Mouse (Mus musculus) testis, adult 2 months (tissue): ENCODE data around the gene Mtmr4. TPM values are rescaled to one million over a fixed set of nuclear protein-coding genes. Genes with fewer than 3 reads are reported as not detected.
A peak's percentile ranks its signal among the peaks of the same experiment; 100 is the strongest.

ENCODE experiments used
- H3K27ac ChIP-seq: fragments of 200-500 bp; 2 replicates; pipeline ENCODE4 v1.5.1; 2012; ENCODE audit warnings: low read depth, low read length; ENCODE audit not compliant: control insufficient read depth, insufficient read depth
- H3K27me3 ChIP-seq: fragments of 200-500 bp; 2 replicates; pipeline ENCODE4 v1.6.1; 2012; ENCODE audit warnings: mild to moderate bottlenecking, low read length, moderate library complexity; ENCODE audit not compliant: control insufficient read depth, insufficient read depth
- H3K36me3 ChIP-seq: fragments of 200-500 bp; 2 replicates; pipeline ENCODE4 v1.6.1; 2012; ENCODE audit warnings: mild to moderate bottlenecking, low read length; ENCODE audit not compliant: control insufficient read depth, insufficient read depth
- H3K4me1 ChIP-seq: fragments of 200-500 bp; 2 replicates; pipeline ENCODE4 v1.6.1; 2012; ENCODE audit warnings: low read length; ENCODE audit not compliant: control insufficient read depth, insufficient read depth
- H3K4me3 ChIP-seq: fragments of 200-500 bp; 2 replicates; pipeline ENCODE4 v1.5.1; 2012; ENCODE audit warnings: low read depth, mild to moderate bottlenecking, low read length, moderate library complexity, mixed read lengths; ENCODE audit not compliant: control insufficient read depth
- CTCF ChIP-seq: fragments of 200-500 bp; IDR thresholded peaks from 2 replicates; pipeline ENCODE4 v1.5.1; 2012; ENCODE audit warnings: low read depth, mild to moderate bottlenecking, inconsistent platforms, low read length, moderate library complexity; ENCODE audit not compliant: control insufficient read depth, insufficient read depth, insufficient replicate concordance
- POLR2A ChIP-seq: fragments of 200-500 bp; IDR thresholded peaks from 2 replicates; pipeline ENCODE4 v1.6.1; 2012; ENCODE audit warnings: low read depth, mild to moderate bottlenecking, inconsistent platforms, low read length, moderate library complexity; ENCODE audit not compliant: control insufficient read depth
- polyA plus RNA-seq: library from polyadenylated mRNA; depleted of rRNA; stranded (reverse); fragments of >200 nt; gene quantifications from 2 replicates; pipeline ENCODE4 v1.2.3, GENCODE M21; 2012

Gene Mtmr4
- polyA plus RNA-seq, 1 experiment = 33.6 TPM

- TF ChIP-seq POLR2A = no peak
- TF ChIP-seq CTCF = no peak
- peaks cover 20% of the 10 kb centered on the region for H3K4me1 ChIP-seq
Measured at GRCm38 (mm10) chr11:87592713-87593598, 994 bp downstream of the Mtmr4 start.

GRCm38 (mm10) chr11:87595327-87595841 is 3.4 kb downstream of the Mtmr4 start:
- H3K27me3 ChIP-seq = no peaks in the 10 kb centered on the region
- no peaks in the 10 kb centered on the region; the same call in none of the 2 replicates for H3K36me3 ChIP-seq
- no peak for TF ChIP-seq POLR2A
- no peak for TF ChIP-seq CTCF
- peaks cover 20% of the 10 kb centered on the region for H3K4me1 ChIP-seq
- H3K4me3 ChIP-seq = peak overlapping the region; percentile 48
- H3K27ac ChIP-seq = no peak overlapping the region

More at GRCm38 (mm10) chr11:87592713-87593598, 994 bp downstream of the Mtmr4 start:
- Histone ChIP-seq H3K27me3 (no peaks in the 10 kb centered on the region), H3K36me3 (no peaks in the 10 kb centered on the region; the same call in none of the 2 replicates), H3K27ac (peak overlapping the region; percentile 88), H3K4me3 (peak overlapping the region; percentile 94)

- Histone ChIP-seq H3K27ac (no peak overlapping the region), H3K4me3 (peak overlapping the region; percentile 48), H3K27me3 (no peaks in the 10 kb centered on the region), H3K36me3 (peaks cover 1% of the 10 kb centered on the region), H3K4me1 (peaks cover 20% of the 10 kb centered on the region)
- no peak for TF ChIP-seq POLR2A
- no peak for TF ChIP-seq CTCF
Measured at GRCm38 (mm10) chr11:87595976-87596375, 4.0 kb downstream of the Mtmr4 start.

GRCm38 (mm10) chr11:87596492-87596891 is 4.5 kb downstream of the Mtmr4 start:
- Histone ChIP-seq H3K27me3 (no peaks in the 10 kb centered on the region), H3K4me1 (peaks cover 20% of the 10 kb centered on the region), H3K36me3 (peaks cover 3% of the 10 kb centered on the region), H3K4me3 (no peak overlapping the region), H3K27ac (no peak overlapping the region)
- TF ChIP-seq POLR2A = no peak
- no peak for TF ChIP-seq CTCF

GRCm38 (mm10) chr11:87597061-87597460 is 5.1 kb downstream of the Mtmr4 start:
- H3K4me1 ChIP-seq = peaks cover 20% of the 10 kb centered on the region
- TF ChIP-seq POLR2A = no peak
- no peak for TF ChIP-seq CTCF
- no peak overlapping the region for H3K27ac ChIP-seq
- peaks cover 3% of the 10 kb centered on the region for H3K36me3 ChIP-seq
- no peaks in the 10 kb centered on the region for H3K27me3 ChIP-seq
- no peak overlapping the region for H3K4me3 ChIP-seq

- no peaks in the 10 kb centered on the region for H3K27me3 ChIP-seq
- H3K36me3 ChIP-seq = peaks cover 3% of the 10 kb centered on the region
- H3K4me1 ChIP-seq = peaks cover 12% of the 10 kb centered on the region
- no peak overlapping the region for H3K4me3 ChIP-seq
- no peak overlapping the region for H3K27ac ChIP-seq
- TF ChIP-seq POLR2A = no peak
- TF ChIP-seq CTCF = no peak
Measured at GRCm38 (mm10) chr11:87599395-87600089, 7.6 kb downstream of the Mtmr4 start.

- no peak for TF ChIP-seq CTCF
- TF ChIP-seq POLR2A = no peak
- H3K27ac ChIP-seq = no peak overlapping the region
- no peak overlapping the region for H3K4me3 ChIP-seq
- H3K27me3 ChIP-seq = no peaks in the 10 kb centered on the region
- peaks cover 3% of the 10 kb centered on the region for H3K36me3 ChIP-seq
- peaks cover 7% of the 10 kb centered on the region for H3K4me1 ChIP-seq
Measured at GRCm38 (mm10) chr11:87600322-87600853, 8.4 kb downstream of the Mtmr4 start.
